Mouse (Mus musculus): ENCODE data around the gene Pacs1. TPM values are rescaled to one million over a fixed set of nuclear protein-coding genes. Genes with fewer than 3 reads are reported as not detected.
"Not testable (repeated sequence)": the region's sequence is repeated elsewhere in the genome, so short reads cannot be mapped to it uniquely, and the experiment has no call there.

The Pacs1 gene
- polyA plus RNA-seq, 1 experiment from 2014 or later = 4.6 TPM

DNA sequence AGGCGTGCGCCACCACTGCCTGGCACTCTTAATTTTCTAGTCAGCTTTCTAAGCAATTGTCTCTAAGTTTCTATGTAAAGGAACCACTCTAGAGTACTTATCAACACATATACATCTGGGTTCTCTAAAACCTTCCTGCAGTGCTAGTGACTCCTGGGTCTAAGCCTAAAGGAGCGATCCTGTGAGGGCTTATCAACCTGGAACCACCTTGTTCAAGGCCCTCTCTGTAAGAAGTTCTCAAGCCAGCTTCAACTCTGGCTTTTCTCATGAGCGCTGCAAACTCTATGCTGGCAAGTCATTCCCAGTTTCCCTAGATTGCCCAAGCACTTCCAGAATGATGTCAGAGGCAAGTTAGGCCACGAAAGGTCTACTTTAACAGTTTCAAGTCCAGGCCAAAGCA is 5.9 kb downstream of the Pacs1 start:
- H3K27ac ChIP-seq (replicated peaks) = no peak overlapping the region
- no peaks in the 10 kb centered on the region for H3K4me1 ChIP-seq (replicated peaks; ENCODE audit: control insufficient read depth, insufficient read depth)
- ATAC-seq (ENCODE audit: low FRiP score, low TSS enrichment) (no peak), DNase-seq (ENCODE audit: low spot score) (no peak)
- H3K27me3 ChIP-seq (ENCODE audit: control insufficient read depth, insufficient read depth, low read length) = no peaks in the 10 kb centered on the region
- no peak for TF ChIP-seq EP300 (optimal IDR thresholded peaks at IDR 0.05)
- TF ChIP-seq CTCF (IDR thresholded peaks at IDR 0.05; ENCODE audit: low read depth) = no peak
- no peaks in the 10 kb centered on the region for H3K36me3 ChIP-seq (ENCODE audit: control insufficient read depth, insufficient read depth, low read length)
- H3K9ac ChIP-seq (ENCODE audit: low read length) = no peak overlapping the region
- 95% methylated on average over 5 of the region's 5 CpGs for WGBS
- H3K9me3 ChIP-seq (ENCODE audit: control insufficient read depth, low read length) = no peaks in the 10 kb centered on the region
- no peak overlapping the region for H3K4me2 ChIP-seq (replicated peaks; ENCODE audit: low read depth)
- H3K4me3 ChIP-seq (ENCODE audit: low read depth, low read length) = no peak overlapping the region

- H3K9ac ChIP-seq (ENCODE audit: low read length) = no peak overlapping the region
- no peak overlapping the region for H3K4me2 ChIP-seq (replicated peaks; ENCODE audit: low read depth)
- no peaks in the 10 kb centered on the region for H3K36me3 ChIP-seq (ENCODE audit: control insufficient read depth, insufficient read depth, low read length)
- H3K27me3 ChIP-seq (ENCODE audit: control insufficient read depth, insufficient read depth, low read length) = no peaks in the 10 kb centered on the region
- WGBS = 22% methylated on average over 3 of the region's 3 CpGs
- no peak for TF ChIP-seq EP300 (optimal IDR thresholded peaks at IDR 0.05)
- no peak for TF ChIP-seq CTCF (IDR thresholded peaks at IDR 0.05; ENCODE audit: low read depth)
- no peaks in the 10 kb centered on the region for H3K9me3 ChIP-seq (ENCODE audit: control insufficient read depth, low read length)
- DNase-seq (ENCODE audit: low spot score) (peak; percentile 29), ATAC-seq (ENCODE audit: low FRiP score, low TSS enrichment) (0 out of 2 replicates have a peak, but pooled peaks have one; percentile 40)
- no peak overlapping the region for H3K4me3 ChIP-seq (ENCODE audit: low read depth, low read length)
- no peaks in the 10 kb centered on the region for H3K4me1 ChIP-seq (replicated peaks; ENCODE audit: control insufficient read depth, insufficient read depth)
- no peak overlapping the region for H3K27ac ChIP-seq (replicated peaks)
These were observed 15.8 kb downstream of the Pacs1 start for GRCm38 (mm10) chr19:5257140-5257539.

DNA sequence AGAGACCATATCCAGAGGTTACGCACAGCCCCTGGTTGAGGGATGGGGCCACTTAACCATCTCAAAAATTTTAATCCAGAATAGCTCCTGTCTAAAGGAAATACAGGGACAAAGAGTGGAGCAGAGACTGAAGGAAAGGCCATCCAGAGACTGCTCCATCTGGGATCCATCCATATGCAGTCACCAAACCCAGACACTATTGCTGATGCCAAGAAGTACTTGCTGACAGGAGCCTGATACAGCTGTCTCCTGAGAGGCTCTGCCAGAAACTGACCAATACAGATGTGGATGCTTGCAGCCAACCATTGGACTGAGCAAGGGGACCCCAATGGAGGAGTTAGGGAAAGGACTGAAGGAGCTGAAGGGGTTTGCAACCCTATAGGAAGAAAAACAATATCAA is 35.9 kb downstream of the Pacs1 start:
- H3K4me1 ChIP-seq (replicated peaks; ENCODE audit: control insufficient read depth, insufficient read depth); H3K4me2 ChIP-seq (replicated peaks; ENCODE audit: low read depth); H3K36me3 ChIP-seq (ENCODE audit: control insufficient read depth, insufficient read depth, low read length); H3K27me3 ChIP-seq (ENCODE audit: control insufficient read depth, insufficient read depth, low read length); H3K9me3 ChIP-seq (ENCODE audit: control insufficient read depth, low read length); H3K4me3 ChIP-seq (ENCODE audit: low read depth, low read length); H3K27ac ChIP-seq (replicated peaks); DNase-seq (ENCODE audit: low spot score); ATAC-seq (ENCODE audit: low FRiP score, low TSS enrichment); H3K9ac ChIP-seq (ENCODE audit: low read length): not testable (repeated sequence)
- WGBS = 94% methylated on average over 1 of the region's 1 CpGs

GRCm38 (mm10) chr19:5232696-5233095 is 40.2 kb downstream of the Pacs1 start:
- no peak overlapping the region for H3K9ac ChIP-seq (ENCODE audit: low read length)
- H3K4me1 ChIP-seq (replicated peaks; ENCODE audit: control insufficient read depth, insufficient read depth) = no peaks in the 10 kb centered on the region
- no peak for TF ChIP-seq CTCF (IDR thresholded peaks at IDR 0.05; ENCODE audit: low read depth)
- no peaks in the 10 kb centered on the region for H3K9me3 ChIP-seq (ENCODE audit: control insufficient read depth, low read length)
- no peaks in the 10 kb centered on the region for H3K36me3 ChIP-seq (ENCODE audit: control insufficient read depth, insufficient read depth, low read length)
- no peaks in the 10 kb centered on the region for H3K27me3 ChIP-seq (ENCODE audit: control insufficient read depth, insufficient read depth, low read length)
- ATAC-seq (ENCODE audit: low FRiP score, low TSS enrichment) = no peak
- WGBS = 87% methylated on average over 4 of the region's 4 CpGs
- no peak overlapping the region for H3K4me3 ChIP-seq (ENCODE audit: low read depth, low read length)
- no peak overlapping the region for H3K4me2 ChIP-seq (replicated peaks; ENCODE audit: low read depth)
- DNase-seq (ENCODE audit: low spot score) = no peak
- H3K27ac ChIP-seq (replicated peaks) = no peak overlapping the region

- no peak overlapping the region for H3K4me2 ChIP-seq (replicated peaks; ENCODE audit: low read depth)
- no peaks in the 10 kb centered on the region for H3K9me3 ChIP-seq (ENCODE audit: control insufficient read depth, low read length)
- H3K4me1 ChIP-seq (replicated peaks; ENCODE audit: control insufficient read depth, insufficient read depth) = no peaks in the 10 kb centered on the region
- H3K27me3 ChIP-seq (ENCODE audit: control insufficient read depth, insufficient read depth, low read length) = no peaks in the 10 kb centered on the region
- H3K36me3 ChIP-seq (ENCODE audit: control insufficient read depth, insufficient read depth, low read length) = no peaks in the 10 kb centered on the region
- ATAC-seq (ENCODE audit: low FRiP score, low TSS enrichment) = no peak
- no peak overlapping the region for H3K9ac ChIP-seq (ENCODE audit: low read length)
- no peak overlapping the region for H3K4me3 ChIP-seq (ENCODE audit: low read depth, low read length)
- no peak for TF ChIP-seq EP300 (optimal IDR thresholded peaks at IDR 0.05)
- no peak for TF ChIP-seq CTCF (IDR thresholded peaks at IDR 0.05; ENCODE audit: low read depth)
- DNase-seq (ENCODE audit: low spot score) = no peak
- WGBS = 60% methylated on average over 2 of the region's 2 CpGs
- H3K27ac ChIP-seq (replicated peaks) = no peak overlapping the region
These were observed 42.8 kb downstream of the Pacs1 start for GRCm38 (mm10) chr19:5230110-5230509.

DNA sequence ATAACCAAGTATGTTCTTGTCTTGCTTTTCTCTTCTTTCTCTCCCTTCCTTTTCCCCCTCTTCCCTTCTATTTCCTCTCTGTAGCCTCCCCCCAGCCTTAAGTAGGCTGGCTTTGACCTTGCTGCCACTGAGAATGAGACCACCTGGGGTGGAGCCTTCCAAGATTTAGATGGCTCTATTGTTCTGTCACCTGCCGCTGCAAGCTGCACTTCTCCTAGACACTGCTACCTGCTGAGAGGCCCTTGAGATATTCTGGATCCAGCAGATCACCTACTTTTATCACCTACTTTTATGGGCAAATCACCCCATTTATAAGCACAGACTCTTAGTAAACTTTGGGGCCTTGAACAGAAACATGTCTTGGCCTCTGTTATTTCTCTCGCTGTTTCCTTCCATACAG is 48.3 kb downstream of the Pacs1 start:
- Histone ChIP-seq H3K9me3 (ENCODE audit: control insufficient read depth, low read length) (no peaks in the 10 kb centered on the region), H3K4me1 (replicated peaks; ENCODE audit: control insufficient read depth, insufficient read depth) (no peaks in the 10 kb centered on the region), H3K4me2 (replicated peaks; ENCODE audit: low read depth) (no peak overlapping the region), H3K27me3 (ENCODE audit: control insufficient read depth, insufficient read depth, low read length) (no peaks in the 10 kb centered on the region), H3K4me3 (ENCODE audit: low read depth, low read length) (no peak overlapping the region), H3K27ac (replicated peaks) (no peak overlapping the region), H3K9ac (ENCODE audit: low read length) (no peak overlapping the region), H3K36me3 (ENCODE audit: control insufficient read depth, insufficient read depth, low read length) (no peaks in the 10 kb centered on the region)
- ATAC-seq (ENCODE audit: low FRiP score, low TSS enrichment) (no peak), DNase-seq (ENCODE audit: low spot score) (no peak)
- 66% methylated on average over 2 of the region's 2 CpGs for WGBS
- TF ChIP-seq EP300 (optimal IDR thresholded peaks at IDR 0.05) (no peak), CTCF (IDR thresholded peaks at IDR 0.05; ENCODE audit: low read depth) (no peak)
